Mouse (Mus musculus) intestine, embryonic 16.5 days (tissue): ENCODE results near the gene Sox5. TPM values are rescaled to one million over a fixed set of nuclear protein-coding genes. Genes with fewer than 3 reads are reported as not detected.

Experiments
- ATAC-seq: fragments of 200-750 bp; cut with Nextera tagmentation; 2 replicates; pipeline ENCODE4 v1.8.0; 2017; ENCODE audit warnings: moderate TSS enrichment, moderate library complexity
- H3K27ac ChIP-seq: fragments of 300-500 bp; sonication (generic); 2 replicates; pipeline ENCODE4 v1.5.1; 2014; ENCODE audit warnings: mild to moderate bottlenecking, low read length
- H3K27me3 ChIP-seq: fragments of 300-500 bp; sonication (generic); replicated peaks from 2 replicates; pipeline ENCODE4 v1.6.1; 2014; ENCODE audit warnings: low read length, control low read depth, mixed read lengths; ENCODE audit not compliant: control insufficient read depth, insufficient read depth
- H3K36me3 ChIP-seq: fragments of 300-500 bp; sonication (generic); 2 replicates; pipeline ENCODE4 v1.6.1; 2014; ENCODE audit warnings: low read length, control low read depth; ENCODE audit not compliant: control insufficient read depth, insufficient read depth
- H3K4me1 ChIP-seq: fragments of 300-500 bp; sonication (generic); 2 replicates; pipeline ENCODE4 v1.6.1; 2014; ENCODE audit warnings: low read length, control low read depth, mixed read lengths; ENCODE audit not compliant: control insufficient read depth, insufficient read depth
- H3K4me2 ChIP-seq: fragments of 300-500 bp; sonication (generic); 2 replicates; pipeline ENCODE4 v1.6.1; 2014; ENCODE audit warnings: low read depth, low read length, control low read depth
- H3K4me3 ChIP-seq: fragments of 300-500 bp; sonication (generic); 2 replicates; pipeline ENCODE4 v1.5.1; 2014; ENCODE audit warnings: mild to moderate bottlenecking, low read length
- H3K9ac ChIP-seq: fragments of 300-500 bp; sonication (generic); 2 replicates; pipeline ENCODE4 v1.6.1; 2014; ENCODE audit warnings: low read depth, low read length
- H3K9me3 ChIP-seq: fragments of 300-500 bp; sonication (generic); 2 replicates; pipeline ENCODE4 v1.6.1; 2016; ENCODE audit warnings: low read length, control low read depth; ENCODE audit not compliant: control insufficient read depth
- WGBS: fragments of 180-500 bp; shearing (Covaris S2); extraction: QIAGEN DNeasy Blood & Tissue Kit; methylation state at CpG from one replicate; pipeline ENCODE4 v1.1.7; 2014; 5-methylcytosine and 5-hydroxymethylcytosine counted together
- polyA plus RNA-seq: library from polyadenylated mRNA; unstranded; fragments of >200 nt; fragmentation: Nextera tagmentation; extraction: Ambion mirVana; gene quantifications from 2 replicates; pipeline ENCODE4 v1.2.1, GENCODE M21; 2015

The Sox5 gene
- polyA plus RNA-seq, 1 experiment from 2014 or later = 14.3 TPM

DNA sequence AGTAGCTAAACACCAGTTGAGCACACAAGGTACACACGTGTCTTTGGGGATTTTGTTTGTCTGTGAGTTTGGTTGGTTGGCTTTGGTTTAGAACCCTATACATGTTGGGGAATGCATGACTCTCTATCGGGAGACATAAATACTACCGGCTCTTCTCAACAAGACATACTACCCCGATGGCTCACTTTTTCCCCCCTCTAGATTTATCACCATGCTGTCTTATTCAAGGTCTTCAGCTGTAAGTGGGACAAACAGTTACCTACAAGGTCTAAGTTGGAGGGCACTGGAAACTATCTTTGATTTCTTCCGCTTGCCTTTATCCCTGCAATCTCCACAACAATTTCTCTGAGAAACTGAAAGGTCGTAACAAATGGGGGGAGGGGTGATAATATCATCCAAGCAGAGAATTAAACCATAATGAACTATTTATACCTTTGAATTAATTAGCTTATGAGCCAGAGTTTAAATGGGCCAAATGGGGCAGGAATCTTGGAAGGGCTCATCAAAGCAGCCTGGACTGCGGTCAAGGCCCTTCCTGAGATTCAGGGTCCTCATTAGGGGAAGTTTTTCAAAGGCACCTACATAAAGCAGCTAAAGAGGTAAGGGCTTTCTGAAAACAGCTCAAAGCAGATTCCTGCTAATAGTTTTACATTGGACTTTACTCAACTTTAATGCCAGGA, 4.3 kb downstream of the Sox5 start:
- no peak overlapping the region for H3K9ac ChIP-seq
- H3K4me3 ChIP-seq = no peak overlapping the region
- ATAC-seq = no peak
- H3K4me1 ChIP-seq = no peaks in the 10 kb centered on the region
- H3K4me2 ChIP-seq = no peak overlapping the region
- 94% methylated on average over 7 of the region's 7 CpGs for WGBS
- no peak overlapping the region for H3K27ac ChIP-seq
- 0 out of 2 replicates have a peak, but pooled peaks cover under 1% of the 10 kb centered on the region for H3K27me3 ChIP-seq
- no peaks in the 10 kb centered on the region for H3K36me3 ChIP-seq
- H3K9me3 ChIP-seq = no peaks in the 10 kb centered on the region

DNA sequence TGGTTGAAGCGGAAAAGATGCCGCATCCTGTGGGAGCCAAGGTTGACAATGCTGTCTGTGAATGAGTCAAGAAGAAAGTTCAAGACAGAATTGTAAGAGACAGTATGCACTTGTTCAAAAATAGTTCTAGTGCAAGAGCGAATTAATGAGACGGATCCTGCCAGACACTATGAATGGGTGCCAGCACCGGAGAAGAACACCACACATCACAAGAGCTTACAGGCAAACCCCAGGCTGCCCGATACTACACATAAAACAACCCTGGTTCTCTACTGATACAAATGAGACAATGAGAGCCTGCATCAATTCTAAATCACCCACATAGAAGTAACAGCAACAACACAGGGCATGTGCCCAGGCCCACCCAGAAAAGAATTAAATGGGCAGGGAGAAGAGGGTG, 8.0 kb downstream of the Sox5 start:
- no peak overlapping the region for H3K27ac ChIP-seq
- no peaks in the 10 kb centered on the region for H3K27me3 ChIP-seq
- no peaks in the 10 kb centered on the region; the same call in 1 of the 2 replicates for H3K4me1 ChIP-seq
- ATAC-seq = no peak
- H3K9ac ChIP-seq = no peak overlapping the region
- no peak overlapping the region for H3K4me2 ChIP-seq
- H3K9me3 ChIP-seq = no peaks in the 10 kb centered on the region
- H3K36me3 ChIP-seq = no peaks in the 10 kb centered on the region
- 91% methylated on average over 6 of the region's 6 CpGs for WGBS
- H3K4me3 ChIP-seq = no peak overlapping the region

DNA sequence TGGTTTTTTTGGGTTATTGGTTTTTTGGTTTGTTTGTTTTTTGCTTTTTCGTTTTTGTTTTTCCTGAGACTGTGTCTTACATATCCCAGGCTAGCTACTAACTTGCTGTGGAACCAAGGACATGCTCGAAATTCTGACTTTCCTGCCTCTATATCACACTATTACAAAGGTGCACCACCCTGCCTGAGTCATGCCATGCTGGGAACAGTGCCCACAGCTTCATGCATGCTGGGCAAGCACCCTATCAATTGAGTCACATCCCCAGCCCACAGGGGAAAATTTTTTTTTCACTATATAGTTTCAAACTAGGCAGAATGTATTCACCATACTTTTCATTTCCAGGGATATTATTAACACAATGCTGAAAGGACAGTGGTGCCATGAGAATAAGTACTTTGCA, 8.8 kb downstream of the Sox5 start:
- Histone ChIP-seq H3K27me3 (no peaks in the 10 kb centered on the region), H3K4me3 (no peak overlapping the region), H3K4me2 (no peak overlapping the region), H3K9ac (no peak overlapping the region), H3K27ac (no peak overlapping the region), H3K36me3 (no peaks in the 10 kb centered on the region), H3K9me3 (no peaks in the 10 kb centered on the region), H3K4me1 (no peaks in the 10 kb centered on the region; the same call in 1 of the 2 replicates)
- WGBS = 84% methylated on average over 2 of the region's 2 CpGs
- no peak for ATAC-seq

DNA sequence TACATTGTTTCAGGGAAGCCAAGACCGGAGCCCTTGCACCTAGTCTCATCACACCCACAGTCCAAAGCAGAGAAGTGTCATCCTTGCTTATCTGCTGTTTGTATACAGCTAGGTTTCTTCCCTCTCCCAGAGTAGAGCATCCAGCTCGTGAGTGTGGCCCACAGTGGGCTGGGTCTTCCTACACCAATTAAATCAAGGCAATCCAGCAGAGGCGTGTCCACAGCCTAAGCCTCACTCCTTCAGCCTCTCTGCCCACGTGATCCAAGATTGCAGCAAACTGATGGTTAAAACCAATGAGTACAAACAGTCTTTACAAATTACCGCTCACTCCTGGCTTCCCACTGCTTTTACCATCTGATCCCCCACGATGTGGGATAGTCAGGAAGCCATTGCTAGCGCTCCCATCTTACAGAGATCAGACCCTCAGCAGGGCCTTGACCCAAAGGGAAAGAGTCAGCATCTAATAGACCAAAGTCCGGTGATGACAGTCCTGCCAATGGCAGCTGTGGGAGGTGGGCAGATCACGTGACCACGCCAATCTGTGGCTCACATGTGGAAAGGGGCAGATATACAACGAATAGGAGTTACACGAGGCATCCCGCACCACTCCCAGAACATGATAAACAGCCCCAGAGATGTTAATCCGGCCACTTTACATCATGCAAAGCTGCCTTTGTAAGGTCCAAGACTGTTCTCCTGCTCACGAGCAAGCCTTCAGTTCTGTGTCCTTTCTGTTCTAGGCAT, 9.4 kb downstream of the Sox5 start:
- peak; percentile 76 for ATAC-seq
- Histone ChIP-seq H3K4me2 (no peak overlapping the region), H3K4me1 (no peaks in the 10 kb centered on the region; the same call in 1 of the 2 replicates), H3K36me3 (no peaks in the 10 kb centered on the region), H3K27ac (no peak overlapping the region), H3K9me3 (no peaks in the 10 kb centered on the region), H3K27me3 (no peaks in the 10 kb centered on the region), H3K9ac (no peak overlapping the region), H3K4me3 (no peak overlapping the region)
- 64% methylated on average over 15 of the region's 15 CpGs for WGBS

GRCm38 (mm10) chr6:144769060-144769459, 12.7 kb downstream of the Sox5 start:
- H3K9ac ChIP-seq = no peak overlapping the region
- H3K27ac ChIP-seq = no peak overlapping the region
- no peaks in the 10 kb centered on the region for H3K27me3 ChIP-seq
- no peaks in the 10 kb centered on the region for H3K9me3 ChIP-seq
- no peak overlapping the region for H3K4me2 ChIP-seq
- ATAC-seq = no peak
- no peaks in the 10 kb centered on the region for H3K36me3 ChIP-seq
- H3K4me1 ChIP-seq = no peaks in the 10 kb centered on the region; the same call in 1 of the 2 replicates
- WGBS = 20% methylated on average over 2 of the region's 2 CpGs
- H3K4me3 ChIP-seq = no peak overlapping the region

- 62% methylated on average over 12 of the region's 12 CpGs for WGBS
- Histone ChIP-seq H3K9ac (no peak overlapping the region), H3K27ac (no peak overlapping the region), H3K36me3 (no peaks in the 10 kb centered on the region), H3K4me3 (no peak overlapping the region), H3K4me2 (no peak overlapping the region), H3K9me3 (no peaks in the 10 kb centered on the region), H3K4me1 (peaks cover 9% of the 10 kb centered on the region), H3K27me3 (no peaks in the 10 kb centered on the region)
- ATAC-seq = no peak
Observed at GRCm38 (mm10) chr6:144761902-144762301, 19.9 kb downstream of the Sox5 start.

- Histone ChIP-seq H3K4me2 (no peak overlapping the region), H3K4me1 (peaks cover 13% of the 10 kb centered on the region), H3K4me3 (no peak overlapping the region), H3K36me3 (no peaks in the 10 kb centered on the region), H3K27ac (no peak overlapping the region), H3K9me3 (no peaks in the 10 kb centered on the region), H3K9ac (no peak overlapping the region), H3K27me3 (no peaks in the 10 kb centered on the region)
- ATAC-seq = peak; percentile 75
- 42% methylated on average over 8 of the region's 8 CpGs for WGBS
Observed at GRCm38 (mm10) chr6:144759193-144759592, 22.6 kb downstream of the Sox5 start.

- 65% methylated on average over 14 of the region's 14 CpGs for WGBS
- no peak overlapping the region for H3K4me3 ChIP-seq
- H3K4me2 ChIP-seq = no peak overlapping the region
- no peaks in the 10 kb centered on the region for H3K36me3 ChIP-seq
- no peak overlapping the region for H3K27ac ChIP-seq
- no peak for ATAC-seq
- H3K9me3 ChIP-seq = no peaks in the 10 kb centered on the region
- H3K27me3 ChIP-seq = no peaks in the 10 kb centered on the region
- H3K9ac ChIP-seq = no peak overlapping the region
- H3K4me1 ChIP-seq = peaks cover 22% of the 10 kb centered on the region
Observed at GRCm38 (mm10) chr6:144757414-144757813, 24.4 kb downstream of the Sox5 start.

GRCm38 (mm10) chr6:144756444-144756843, 25.3 kb downstream of the Sox5 start:
- no peaks in the 10 kb centered on the region for H3K9me3 ChIP-seq
- WGBS = 90% methylated on average over 14 of the region's 14 CpGs
- no peaks in the 10 kb centered on the region for H3K27me3 ChIP-seq
- H3K4me1 ChIP-seq = peaks cover 22% of the 10 kb centered on the region
- H3K4me3 ChIP-seq = no peak overlapping the region
- H3K36me3 ChIP-seq = no peaks in the 10 kb centered on the region
- no peak for ATAC-seq
- no peak overlapping the region for H3K27ac ChIP-seq
- no peak overlapping the region for H3K9ac ChIP-seq
- H3K4me2 ChIP-seq = no peak overlapping the region
